Mouse (Mus musculus): ENCODE results near the gene Sh2d7.

The Sh2d7 gene

DNA sequence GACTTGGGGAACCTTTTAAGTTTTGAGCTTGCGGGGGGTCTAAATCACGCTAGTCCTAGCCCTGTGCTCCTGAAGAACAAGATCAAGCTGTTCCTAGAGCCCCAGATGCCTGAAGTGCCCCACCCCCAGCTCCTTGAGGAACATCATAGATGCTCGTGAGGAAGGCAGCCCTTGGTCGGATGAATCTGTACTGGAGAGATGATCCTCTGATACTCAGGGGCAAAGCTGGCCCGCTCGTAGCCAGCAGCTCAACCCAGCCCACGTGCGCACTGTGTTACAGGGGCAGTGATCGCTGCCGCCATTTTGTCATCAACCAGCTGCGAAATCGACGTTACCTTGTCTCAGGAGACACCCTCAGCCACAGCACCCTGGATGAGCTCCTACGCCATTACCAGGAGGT is at the start of gene Sh2d7:
TSS of gene Sh2d7 (plus strand) at position 301 of the 400 bp plus-strand sequence.
- DNase-seq (ENCODE audit: low read depth, low spot score): no peak

DNA sequence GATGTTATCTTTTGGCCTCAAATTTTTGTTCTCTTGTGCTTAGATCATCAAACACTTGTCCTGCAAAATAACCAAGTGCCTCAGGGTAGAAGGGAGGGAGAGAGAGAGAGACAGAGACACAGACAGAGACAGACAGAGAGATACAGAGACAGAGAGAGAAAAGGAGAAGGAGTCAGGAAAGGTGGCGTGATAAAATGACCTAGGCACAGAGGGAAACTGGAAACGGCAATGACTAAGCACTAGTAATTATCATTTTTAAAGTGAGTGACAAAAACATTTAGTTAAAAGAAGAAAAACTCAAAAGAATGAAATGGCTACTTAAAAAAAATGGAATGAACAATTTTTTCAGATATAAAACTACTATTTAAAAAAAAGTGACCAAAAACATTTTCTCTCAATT is 49.2 kb upstream of the Sh2d7 start:
- DNase-seq (ENCODE audit: low read depth, low spot score): no peak

DNA sequence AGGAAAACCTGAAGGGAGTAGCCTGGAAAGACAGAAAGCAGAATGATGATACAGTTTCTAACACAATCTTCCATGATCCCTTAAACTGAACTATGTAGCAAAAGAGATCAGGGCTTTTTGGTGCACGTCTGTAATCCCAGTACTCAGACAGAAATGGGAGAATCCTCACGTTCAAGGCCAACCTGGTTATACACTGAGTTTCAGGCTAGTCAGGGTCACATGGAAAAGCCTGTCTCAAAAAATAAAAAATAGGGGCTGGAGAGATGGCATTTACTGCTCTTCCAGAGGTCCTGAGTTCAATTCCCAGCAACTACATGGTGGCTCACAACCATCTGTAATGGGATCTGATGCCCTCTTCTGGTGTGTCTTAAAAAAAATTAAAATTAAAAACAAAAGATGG is 48.4 kb upstream of the Sh2d7 start:
- no peak for DNase-seq (ENCODE audit: low read depth, low spot score)

DNA sequence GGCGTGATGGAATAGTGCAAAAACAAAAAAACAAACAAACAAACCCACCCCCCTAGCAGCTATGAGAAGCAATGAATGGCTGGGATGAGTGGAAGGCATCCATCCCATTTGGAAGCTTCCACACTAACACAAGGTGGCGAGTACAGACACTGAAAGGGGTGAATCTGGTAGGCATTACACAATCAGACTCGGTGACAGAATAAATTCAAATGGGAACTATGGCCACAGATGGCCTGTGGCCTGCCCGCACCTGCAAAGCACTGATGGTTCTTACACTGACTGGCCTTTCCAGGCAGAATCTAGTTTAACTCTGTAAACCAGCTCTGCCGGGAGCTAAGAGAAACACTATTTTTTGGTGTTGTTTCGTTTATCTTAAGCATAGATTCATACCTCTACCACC is 39.5 kb upstream of the Sh2d7 start:
- no peak for DNase-seq (ENCODE audit: low read depth, low spot score)

DNA sequence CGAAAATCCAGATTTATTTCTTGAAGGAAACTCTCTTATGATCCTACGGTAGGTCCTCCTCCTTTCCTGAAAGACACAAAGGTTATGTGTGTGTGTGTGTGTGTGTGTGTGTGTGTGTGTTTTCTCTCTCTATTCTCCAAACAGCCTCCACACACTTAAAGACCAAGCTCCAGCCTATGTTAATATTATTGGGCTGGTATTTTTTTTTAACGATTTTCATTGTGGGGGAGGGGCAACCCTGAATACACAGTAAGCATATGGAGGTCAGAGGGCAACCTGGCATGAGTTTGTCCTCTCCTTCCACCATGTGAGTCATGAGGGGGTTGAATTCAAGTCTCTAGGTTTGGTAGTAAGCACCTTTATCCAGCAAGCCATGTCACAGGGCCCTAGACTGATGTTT is 39.0 kb upstream of the Sh2d7 start:
- no peak for DNase-seq (ENCODE audit: low read depth, low spot score)

DNA sequence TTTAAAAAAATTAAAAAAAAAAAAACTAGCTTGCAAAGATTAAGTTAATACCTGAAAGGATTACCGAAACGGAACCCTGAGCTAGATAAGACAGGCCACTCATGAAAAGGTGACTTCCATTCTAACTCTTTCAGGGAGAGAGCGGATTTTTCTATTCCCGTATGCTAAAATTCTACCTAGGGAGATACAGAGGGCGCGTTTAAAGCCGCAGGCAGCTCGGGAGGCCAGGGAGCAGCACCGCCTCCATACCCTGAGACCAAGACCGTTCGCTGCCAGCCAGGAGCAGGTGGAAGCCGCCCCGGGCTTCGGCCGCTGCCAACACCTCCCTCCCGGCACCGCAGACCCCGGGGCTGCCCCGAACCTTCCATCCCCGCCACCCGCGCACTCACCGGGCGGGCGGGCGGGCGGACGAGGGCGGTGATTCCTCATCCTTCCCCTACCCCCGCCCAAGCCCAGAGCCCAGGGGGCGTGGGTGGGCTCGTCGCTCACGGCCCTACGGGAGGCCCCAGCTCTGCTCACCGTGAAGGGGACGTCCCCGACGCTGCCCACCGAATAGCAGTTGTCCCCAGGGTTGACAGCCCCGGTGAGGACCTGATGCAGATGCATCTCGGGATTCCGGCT is 37.8 kb upstream of the Sh2d7 start:
- DNase-seq (ENCODE audit: low read depth, low spot score): no peak

DNA sequence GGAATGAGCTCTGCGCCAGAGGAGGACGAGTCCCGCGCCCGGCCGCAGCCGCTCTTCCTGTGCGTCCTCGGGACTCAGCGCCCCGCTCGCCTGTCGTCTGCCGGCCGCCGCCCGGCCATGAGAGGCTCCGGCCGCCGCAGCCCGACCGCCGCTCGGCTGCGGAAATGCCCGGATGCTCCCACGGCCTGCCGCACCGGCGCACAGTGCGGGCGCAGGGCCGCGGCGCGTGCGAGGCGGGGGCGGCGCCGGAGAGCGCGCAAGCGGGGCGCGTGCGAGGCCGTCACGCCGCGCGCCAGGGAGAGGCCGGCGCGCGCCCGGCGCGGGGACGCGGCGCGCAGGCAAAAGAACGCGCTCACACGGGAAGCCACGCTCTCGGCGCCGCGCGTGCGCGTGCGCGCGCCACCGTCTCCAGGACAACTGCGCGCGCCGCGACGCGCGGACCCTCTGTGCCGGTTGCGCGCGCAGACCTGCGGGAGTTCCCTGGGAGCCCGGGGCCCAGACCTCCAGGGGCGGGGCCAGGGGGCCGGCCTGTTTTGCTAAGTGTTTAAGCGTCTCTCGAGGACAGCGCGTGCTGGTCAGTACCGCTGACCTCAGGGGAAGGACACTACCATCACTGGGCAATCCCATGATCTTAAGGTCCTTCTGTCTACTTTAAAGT is 37.2 kb upstream of the Sh2d7 start, which contains the start of gene Dmxl2:
TSS of gene Dmxl2 (minus strand) at position 174 of the 658 bp plus-strand sequence.
- peak; percentile 71 for DNase-seq (ENCODE audit: low read depth, low spot score)

DNA sequence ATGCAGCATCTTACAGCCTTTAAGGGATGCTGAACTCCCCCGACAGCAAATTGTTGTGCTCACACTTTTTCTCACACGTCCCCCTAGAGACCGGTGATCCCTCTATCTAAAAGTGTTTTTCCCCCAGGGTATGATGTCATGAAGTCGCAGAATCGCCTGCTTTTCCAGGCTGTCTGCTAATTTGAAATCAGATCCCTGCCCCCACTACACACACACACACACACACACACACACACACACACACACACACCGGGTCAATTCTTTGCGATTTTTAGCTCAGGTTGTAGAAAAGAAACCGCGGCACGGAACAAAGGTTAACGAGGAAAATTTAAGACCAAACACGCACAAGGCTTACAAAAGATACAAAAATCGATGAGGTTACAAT is 36.7 kb upstream of the Sh2d7 start:
- peak; percentile 16 for DNase-seq (ENCODE audit: low read depth, low spot score)

DNA sequence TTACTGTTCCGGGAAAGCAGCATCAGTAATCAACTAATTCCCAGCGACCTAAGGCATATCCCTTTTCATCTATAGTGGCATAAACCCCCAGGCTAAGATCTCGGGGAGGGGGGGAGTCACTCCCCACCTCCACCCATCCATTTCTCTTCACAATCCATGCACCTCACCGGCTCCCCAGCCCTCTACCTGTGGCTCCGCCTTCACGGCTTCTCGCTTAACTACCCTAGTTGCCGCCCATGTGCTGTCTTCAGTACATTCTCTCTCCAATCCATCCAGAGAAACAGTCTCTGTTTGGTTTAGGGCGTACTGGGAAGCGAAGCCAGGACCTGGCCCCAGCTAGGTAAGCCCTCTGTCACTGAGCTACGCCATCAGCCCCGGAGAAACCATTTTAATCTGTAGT is 35.9 kb upstream of the Sh2d7 start:
- no peak for DNase-seq (ENCODE audit: low read depth, low spot score)

DNA sequence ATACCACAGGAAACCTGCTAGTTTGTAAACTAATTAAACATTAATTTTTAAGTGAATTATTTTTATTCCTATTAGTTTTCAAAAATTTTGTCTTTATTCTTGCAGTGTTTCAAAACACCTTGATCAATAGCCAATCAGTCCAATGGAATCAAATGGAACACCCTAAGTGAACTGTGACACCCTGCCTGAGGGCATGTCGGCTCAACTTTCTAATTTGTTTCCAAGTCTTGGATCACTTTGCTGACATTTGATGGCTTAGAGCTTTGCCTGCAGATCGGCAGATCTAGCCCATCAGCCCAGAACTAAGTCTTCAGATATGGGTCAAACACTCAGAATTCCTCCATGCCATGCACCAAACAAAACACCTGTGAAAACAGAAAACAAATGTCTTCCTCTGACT is 22.8 kb upstream of the Sh2d7 start:
- DNase-seq (ENCODE audit: low read depth, low spot score): no peak

DNA sequence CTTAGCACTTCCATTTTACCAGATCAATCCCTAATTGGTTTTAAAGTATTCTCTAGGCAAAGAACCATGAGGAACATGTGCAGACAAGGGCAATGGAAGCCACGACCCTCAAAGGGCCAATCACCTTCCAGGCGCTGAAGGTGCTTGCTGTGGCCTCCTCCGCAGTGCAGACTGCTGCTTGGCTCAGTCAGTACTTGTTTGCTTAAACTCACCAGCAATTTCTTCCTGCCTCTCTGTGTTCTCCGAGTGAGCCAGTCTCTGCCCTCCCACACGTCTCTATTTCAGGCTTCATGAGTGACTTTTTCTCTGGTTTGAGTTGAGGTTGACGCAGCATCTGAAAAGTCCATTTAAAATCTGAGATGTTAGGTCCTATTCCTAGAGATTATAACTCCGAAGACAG is 19.9 kb upstream of the Sh2d7 start:
- no peak for DNase-seq (ENCODE audit: low read depth, low spot score)

DNA sequence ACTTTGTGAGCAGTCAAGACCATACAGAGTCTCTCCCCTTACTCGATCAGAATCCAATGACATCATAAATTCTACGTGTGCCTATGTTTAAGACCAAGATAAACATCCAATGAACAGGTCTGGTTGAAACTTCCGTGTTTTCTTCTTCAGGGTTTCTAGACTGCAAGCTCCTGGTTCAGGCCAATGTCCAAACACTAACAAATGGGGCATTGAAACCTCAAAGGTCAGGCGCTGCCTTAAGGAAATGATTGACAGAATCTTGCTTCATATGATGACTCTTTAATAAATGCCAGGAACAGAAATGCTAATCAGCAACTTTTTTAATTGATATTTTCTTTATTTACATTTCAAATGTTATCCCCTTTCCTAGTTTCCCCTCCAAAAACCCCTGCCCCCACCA is 18.5 kb upstream of the Sh2d7 start:
- no peak for DNase-seq (ENCODE audit: low read depth, low spot score)

DNA sequence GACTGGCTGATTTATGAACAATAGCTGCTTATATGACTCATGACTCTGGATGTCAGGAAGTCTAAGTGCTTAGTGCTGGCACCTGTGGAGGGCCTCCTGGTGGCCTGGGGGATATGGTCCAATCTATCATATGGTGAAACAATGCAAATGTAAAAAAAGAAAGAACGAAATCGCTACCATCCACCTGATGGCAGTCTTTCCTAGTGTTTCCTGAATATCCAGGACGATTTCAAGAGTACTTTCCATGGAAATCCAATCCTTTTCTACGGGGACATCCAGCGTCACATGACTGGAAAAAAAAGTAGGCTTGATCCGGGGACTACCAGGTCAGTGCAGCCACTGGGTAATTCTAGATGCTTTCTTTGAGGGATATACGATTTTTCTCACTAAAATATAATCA is 11.1 kb upstream of the Sh2d7 start:
- no peak for DNase-seq (ENCODE audit: low read depth, low spot score)

DNA sequence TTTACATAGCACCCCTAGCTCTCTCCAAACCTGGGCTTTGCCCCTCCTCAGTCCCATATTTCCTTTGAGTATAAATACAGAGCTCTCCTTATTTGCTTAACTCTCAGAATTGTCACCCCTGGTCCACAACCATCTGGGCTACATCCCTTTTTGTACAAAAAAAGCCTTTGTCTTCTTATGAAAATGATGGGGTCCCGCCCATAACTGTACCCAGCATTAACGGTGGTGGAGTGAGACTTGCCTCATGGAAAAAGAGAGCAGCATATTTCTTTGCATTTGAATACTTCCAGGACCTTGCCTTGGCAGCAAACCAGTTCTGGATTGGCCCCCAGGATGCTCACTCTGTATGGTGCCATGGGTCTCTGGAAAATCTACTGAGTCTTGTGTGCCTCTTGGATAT is 8.8 kb upstream of the Sh2d7 start:
- DNase-seq (ENCODE audit: low read depth, low spot score): no peak

DNA sequence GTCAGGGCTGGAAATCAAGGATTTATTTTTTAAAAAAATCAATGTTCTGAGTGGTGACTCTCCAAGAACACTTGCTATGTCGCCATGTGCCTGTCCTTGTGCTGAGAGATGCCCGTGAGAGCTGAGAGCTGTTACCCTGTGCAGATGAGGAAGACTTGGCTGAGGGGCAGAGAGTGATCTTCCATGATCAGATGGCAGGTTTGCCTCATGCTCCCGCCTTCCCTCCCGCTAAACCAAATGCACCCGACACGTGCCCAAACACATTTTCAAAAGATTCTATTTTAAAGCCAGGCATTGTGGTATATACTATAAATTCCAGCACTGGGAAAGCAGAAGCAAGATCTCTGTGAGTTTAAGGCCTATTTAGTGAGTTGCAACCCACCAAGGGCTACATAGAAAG is 7.9 kb upstream of the Sh2d7 start:
- no peak for DNase-seq (ENCODE audit: low read depth, low spot score)

DNA sequence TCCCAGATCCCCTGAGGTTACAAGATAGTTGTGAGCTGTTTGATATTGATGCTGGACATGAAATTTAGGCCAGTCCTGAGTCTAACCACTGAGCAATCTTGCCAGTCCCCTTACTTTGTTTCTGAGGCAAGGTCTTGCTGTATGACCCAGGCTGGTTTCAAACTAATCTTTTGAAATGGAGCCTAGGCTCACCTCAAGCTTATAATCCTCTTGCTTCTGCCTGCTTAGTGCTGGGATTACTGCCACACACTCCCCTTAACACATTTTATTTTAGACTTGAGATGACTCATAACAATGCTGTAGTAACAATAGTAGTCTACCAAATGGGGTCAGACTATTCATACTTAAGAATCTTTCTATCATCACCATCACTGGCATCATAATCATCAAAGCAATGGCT is 7.4 kb upstream of the Sh2d7 start:
- no peak for DNase-seq (ENCODE audit: low read depth, low spot score)

DNA sequence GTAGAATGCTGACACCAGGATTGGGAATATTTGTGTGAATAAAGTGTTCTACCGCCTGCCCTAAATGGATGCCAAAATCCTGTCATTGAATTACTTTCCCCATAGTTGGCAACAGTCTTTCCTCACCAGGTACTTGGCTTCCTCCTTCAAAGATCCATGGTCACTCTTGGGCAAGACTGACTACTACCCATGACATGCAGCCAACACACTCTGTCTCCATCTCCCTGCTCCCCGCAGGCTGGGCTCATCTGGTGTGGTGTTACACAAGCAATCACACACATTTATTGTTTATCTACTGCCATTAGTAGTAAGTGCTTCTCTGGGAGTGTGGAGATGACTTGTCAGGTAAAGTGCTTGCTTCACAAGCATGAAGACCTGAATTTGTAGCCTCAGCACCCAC is 5.9 kb upstream of the Sh2d7 start:
- DNase-seq (ENCODE audit: low read depth, low spot score): no peak

DNA sequence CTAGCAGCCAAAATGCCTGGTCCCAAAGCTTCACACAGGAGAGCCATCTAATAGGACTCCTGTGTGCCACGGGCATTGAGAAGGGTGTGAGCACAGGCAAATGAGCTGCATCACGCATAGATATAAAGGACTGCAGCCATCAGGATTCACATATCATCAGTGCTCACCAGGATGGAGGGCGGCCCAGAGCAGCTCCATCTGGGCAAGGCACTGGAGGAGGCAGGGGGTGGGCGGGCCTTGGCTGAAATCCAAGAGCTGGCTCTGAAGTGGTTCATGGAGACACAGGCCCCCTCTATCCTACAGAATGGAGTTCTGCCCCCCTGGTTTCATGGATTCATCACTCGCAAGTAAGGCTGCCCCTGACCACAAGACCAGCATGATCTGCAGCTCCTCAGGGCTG is 4.8 kb upstream of the Sh2d7 start:
- DNase-seq (ENCODE audit: low read depth, low spot score): no peak

DNA sequence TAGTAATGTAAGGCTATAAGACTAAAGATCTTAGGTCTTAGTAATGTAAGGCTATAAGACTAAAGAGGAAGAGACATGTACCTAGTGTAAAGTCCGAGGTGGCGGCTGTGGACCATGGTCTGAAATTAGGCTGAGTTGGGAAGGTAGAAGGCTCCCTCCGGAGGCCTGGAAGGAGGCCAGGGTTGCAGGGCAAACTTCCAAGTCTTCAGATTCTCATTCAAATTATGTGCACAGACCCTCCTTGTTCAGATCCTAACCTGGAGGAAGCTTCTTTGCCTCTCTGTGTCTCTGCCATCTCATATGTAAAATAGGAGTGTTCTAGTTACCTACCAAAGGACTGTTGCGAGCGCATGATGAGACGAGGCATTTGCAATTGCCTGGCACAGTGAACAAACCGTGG is 2.5 kb upstream of the Sh2d7 start:
- no peak for DNase-seq (ENCODE audit: low read depth, low spot score)

DNA sequence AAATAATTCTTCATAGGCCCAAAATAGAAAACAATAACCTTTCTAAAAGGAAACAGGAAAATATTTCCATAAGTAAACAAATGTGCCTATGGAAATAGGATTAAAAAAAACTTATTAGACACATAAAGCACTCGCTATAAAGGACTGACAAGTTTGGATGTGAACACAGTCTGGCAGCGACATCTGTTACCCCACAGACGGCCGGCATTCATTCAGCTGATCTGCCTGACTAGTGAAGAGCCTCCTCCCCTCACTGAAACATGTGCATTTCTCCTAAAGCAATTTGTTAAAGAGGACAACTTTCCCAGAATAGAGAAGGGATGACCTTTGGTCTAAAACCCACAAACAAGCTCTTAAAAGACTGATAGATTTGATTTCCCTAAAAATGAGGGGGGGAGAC is 1.8 kb upstream of the Sh2d7 start:
- DNase-seq (ENCODE audit: low read depth, low spot score): no peak

DNA sequence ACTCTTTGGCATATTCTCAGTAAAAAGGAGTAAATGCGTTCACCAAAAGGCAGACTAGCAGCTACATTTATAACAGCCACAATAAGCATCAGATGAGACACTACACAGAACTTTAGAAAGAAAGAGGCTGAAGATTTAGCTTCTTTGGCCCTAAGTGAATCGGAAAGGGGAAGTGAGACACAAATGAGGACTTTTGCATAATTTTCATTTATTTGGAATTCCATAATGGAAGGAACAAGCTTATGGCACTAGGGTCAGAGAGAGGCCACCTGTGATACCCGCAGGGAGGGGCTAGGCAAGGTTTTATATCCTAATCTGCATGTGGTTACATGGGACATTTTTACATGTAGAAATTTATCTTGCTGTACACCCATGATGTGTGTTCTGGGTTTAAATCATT is 1.3 kb upstream of the Sh2d7 start:
- DNase-seq (ENCODE audit: low read depth, low spot score): no peak

DNA sequence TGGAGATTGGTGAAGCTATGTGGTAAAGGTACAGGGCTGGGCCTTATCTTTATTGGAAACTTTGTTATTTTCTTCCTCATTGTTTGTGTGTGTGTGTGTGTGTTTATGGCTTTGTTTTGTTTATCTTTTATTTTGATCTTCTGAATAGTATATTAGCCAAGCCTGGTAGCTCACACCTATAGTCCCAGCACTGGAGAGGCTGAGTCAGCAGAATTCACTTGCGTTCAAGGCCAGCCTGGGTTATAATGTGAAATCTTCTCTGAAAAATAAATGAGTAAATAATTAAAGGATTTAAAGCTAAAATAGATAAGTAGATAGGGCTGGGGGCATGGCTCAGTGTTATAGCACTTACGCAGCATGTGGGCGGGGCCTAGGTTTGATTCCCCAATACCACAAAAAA is 540 bp upstream of the Sh2d7 start:
- no peak for DNase-seq (ENCODE audit: low read depth, low spot score)

DNA sequence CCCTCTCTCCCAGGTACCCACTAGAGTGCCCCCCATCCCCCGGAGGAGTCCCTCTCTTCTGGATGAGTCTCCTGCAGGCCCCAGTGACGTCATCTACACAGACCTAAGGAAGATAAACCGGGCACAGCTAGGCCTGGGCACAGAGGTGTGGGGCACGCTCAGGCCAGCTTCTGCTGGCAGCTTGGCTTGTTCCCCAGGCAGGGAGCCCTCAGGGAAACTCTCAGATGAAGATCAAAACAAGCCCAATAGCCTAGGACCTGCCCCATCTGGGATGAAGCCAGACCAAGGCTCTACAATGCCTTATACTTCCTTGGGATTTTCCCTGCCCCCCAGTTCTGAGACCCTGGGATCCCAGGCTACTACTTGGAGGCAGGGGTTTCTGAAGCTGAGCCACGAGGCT is 2.0 kb downstream of the Sh2d7 start:
- DNase-seq (ENCODE audit: low read depth, low spot score): no peak
